Mouse (Mus musculus) T-cell, adult 2 months (primary cell): ENCODE data around the gene Zfyve28.

Experiments
- DNase-seq: peaks from one replicate; pipeline ENCODE4 v3.0.0; 2022; ENCODE audit warnings: low spot score

The Zfyve28 gene

DNA sequence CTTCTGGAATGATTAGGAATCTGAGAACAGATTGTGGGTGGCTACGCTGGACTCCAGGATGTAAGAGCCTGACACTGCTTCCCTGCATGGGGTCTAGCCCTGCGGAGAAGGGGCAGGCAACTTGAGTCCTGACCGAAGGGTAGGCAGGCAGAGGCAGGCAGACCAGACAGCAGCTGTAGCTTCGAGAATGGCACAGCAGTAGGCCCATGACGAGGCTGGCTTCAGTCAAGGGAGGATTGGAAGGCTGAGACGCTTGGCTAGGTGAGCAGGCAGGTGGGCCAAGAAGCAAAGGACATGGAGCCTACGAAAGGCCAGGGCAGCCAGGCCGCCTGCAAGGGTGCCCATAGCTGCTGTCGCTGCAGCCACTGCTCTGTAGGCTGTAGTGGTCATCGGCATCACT lies 111.6 kb downstream of the Zfyve28 start:
- DNase-seq, result no peak

DNA sequence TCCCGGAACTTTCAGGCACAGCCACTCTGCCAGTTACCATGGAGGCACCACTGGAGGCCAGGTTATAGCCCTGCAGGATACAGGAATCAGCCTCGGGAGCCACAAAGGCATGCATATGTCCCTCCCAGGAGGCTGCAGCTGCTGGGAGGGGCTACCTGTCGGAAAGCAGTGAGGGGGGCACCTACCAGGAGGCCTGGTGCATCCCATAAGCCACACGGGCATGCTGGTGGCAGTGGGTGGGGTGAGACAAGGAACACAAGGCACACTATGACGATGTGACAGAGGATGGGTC lies 112.9 kb downstream of the Zfyve28 start:
- no peak for DNase-seq

GRCm38 (mm10) chr5:34174550-34175402 lies 113.5 kb downstream of the Zfyve28 start:
- no peak for DNase-seq

- DNase-seq, result no peak
These were observed 114.2 kb downstream of the Zfyve28 start for GRCm38 (mm10) chr5:34174021-34174420.

DNA sequence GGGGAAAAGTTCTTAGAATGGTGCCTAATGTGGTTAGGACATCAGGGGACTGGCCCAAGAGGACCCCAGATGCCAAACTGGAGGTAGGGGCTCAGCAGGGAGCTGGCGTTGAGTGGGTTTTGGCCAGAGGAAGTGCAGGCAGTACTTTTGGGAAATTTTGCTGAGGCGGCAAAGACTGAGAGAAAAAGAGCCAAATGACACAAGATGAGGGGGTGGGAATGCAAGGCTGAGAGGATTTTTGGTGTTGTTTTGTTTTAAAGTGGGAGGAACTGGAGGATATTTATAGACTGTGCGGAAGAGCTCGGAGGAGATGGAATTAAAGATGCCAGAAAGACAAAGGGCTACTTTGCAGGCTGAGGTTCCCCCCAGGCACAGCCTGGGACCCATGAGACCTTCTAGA lies 117.5 kb downstream of the Zfyve28 start:
- no peak for DNase-seq

DNA sequence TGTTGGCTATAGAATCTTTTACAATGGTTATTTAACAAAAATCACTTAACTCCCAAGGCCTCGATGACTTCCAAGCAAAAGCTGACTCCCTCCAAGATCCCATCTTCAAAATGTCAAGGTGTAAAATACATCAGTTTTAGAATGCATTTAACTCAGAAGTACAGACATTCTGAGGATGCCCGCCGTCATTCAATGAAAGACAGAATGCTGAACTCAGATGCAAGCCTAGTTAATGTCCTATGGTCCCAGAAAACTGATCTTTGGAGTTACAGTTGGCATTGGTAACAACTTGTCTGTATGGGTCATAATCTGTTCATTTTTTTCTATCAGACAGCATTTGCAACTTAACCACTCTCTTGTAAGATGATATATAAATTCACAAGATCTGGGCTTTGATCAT lies 118.3 kb downstream of the Zfyve28 start:
- DNase-seq, result no peak

DNA sequence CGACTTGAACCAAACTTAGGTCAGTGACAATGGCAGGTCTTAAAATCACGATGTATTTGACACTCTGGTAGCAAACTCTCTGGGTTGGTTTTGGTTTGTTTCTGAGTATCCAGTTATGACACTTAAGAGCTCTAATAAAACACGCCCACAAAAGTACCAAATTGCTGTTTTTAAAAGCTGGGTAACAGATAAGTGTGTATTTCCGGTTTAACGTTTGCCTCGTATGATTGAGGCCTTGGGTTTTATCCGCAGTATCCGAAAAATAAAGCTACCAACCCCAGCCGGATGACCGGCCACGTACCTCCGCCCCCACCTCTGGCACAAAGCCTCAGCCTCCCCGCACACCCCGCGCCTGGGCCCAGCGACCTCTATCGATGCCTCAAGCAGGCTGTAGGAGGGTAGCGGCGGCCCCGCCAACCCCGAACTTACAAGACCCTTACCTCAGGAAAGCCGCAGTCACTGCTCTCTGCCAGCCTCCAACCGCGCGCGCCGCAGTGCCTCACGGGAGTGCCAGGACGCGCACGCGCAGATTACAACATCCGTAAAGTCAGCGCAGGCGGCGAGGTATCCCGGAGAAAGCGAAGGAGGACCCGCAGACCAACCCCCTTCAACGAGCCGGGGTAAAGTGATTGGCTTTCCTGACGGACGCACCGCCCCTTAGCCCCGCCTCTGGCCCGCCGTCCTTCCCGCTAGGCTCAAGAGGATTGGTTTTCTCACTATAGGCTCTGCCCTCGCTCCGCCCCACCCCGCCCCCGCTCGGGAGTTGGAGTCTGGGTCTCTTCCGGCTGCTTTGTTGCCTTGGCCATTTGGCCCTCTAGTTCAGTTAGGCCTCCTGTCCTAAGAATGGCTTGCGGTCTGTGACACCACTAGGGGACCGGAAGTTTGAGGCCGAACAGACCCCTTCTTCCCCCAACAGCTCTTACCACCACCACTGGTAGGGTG lies 119.0 kb downstream of the Zfyve28 start, which contains the start of the genes Poln and Haus3:
Gene Poln (minus strand): TSS at position 499 of the 942 bp plus-strand sequence.
Gene Haus3 (minus strand): TSS at position 578 of the 942 bp plus-strand sequence.
- peak; percentile 98 for DNase-seq

DNA sequence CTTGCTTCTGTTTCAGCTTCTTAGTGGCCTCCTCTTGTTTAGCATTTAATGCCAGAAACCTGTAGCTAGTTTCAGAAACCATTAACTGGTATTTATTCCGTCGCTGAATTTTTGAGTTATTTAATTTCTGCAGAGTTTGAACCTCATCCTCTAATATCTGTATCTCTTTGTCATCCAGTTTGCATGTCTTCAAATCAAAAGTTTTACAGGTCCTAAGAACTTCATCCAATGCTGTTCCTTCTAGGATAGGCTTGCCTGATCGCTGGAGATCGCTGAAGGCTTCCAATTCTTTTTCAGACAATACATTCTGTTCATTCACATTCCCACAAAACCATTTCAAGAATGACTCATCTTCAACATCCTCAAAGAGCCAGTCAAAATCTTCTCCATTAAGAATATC lies 120.4 kb downstream of the Zfyve28 start:
- DNase-seq, result no peak

GRCm38 (mm10) chr5:34165793-34166192 lies 122.5 kb downstream of the Zfyve28 start:
- no peak for DNase-seq

DNA sequence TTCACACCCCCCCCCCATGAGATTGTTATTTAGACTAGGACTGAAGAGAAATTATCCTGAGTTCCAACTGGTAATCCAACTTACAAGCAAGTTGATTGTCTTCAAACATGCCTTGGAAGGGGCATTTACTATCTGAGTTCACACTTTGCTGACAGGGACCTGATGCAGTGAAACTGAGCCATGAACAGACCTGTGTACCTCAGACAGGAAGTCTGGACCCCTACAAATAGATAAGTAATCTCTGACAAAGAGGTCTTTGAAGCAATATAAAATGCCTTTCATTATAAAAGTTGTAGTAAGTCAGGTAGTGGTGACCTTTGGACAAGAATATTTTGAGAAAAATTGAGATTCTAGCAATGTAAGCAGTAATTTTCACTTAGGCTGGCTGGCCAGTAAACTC lies 139.8 kb downstream of the Zfyve28 start:
- no peak for DNase-seq

GRCm38 (mm10) chr5:34147554-34147953 lies 140.7 kb downstream of the Zfyve28 start:
- no peak for DNase-seq
